Mouse (Mus musculus): ENCODE measurements around the gene Cks2. TPM values are rescaled to one million over a fixed set of nuclear protein-coding genes. Genes with fewer than 3 reads are reported as not detected.
"Not testable (repeated sequence)": the region's sequence is repeated elsewhere in the genome, so short reads cannot be mapped to it uniquely, and the experiment has no call there.

Gene Cks2
- total RNA-seq, 2 experiments from 2014 or later = 247 to 351 TPM

DNA sequence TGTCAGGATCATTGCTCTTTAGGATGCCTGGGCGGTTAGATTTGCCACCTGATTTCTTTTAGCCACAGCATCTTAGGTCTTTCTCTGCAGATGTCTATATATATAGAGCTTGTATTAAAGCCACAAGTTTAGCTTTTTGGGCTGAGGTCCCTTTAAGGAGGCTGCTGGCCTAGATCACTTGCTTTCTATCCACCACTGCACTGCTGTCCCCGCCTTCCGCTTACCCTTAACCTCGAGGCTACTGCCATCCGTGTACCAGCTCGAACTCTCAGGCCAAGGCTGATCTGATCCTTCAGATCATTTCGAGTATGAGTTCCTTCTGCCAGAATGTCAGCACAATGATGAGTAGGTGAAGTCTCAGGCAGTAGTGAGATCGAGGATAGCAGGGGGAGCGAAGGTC lies 9.6 kb upstream of the Cks2 start:
- not testable (repeated sequence) for ATAC-seq (replicated peaks; ENCODE audit: poor library complexity, severe bottlenecking)

DNA sequence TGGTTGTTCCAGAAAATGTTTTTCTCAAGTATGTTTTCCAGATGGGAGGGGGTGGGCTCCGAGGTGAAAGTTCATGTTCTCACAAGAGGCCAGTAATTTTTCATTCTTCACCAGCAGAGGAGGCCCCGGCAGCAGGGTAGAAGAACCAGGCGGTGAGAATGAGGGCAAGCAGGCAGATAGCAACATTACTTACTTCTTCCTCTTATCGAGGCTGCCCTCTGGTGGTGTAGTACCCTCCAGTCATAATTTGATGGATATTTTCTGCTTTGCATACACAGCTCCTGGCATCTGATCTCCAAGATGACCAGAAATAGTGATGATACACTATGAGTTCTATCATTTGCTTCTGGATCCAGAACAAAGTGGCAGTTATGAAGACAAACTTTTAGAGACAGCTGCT lies 6.1 kb upstream of the Cks2 start:
- ATAC-seq (replicated peaks; ENCODE audit: poor library complexity, severe bottlenecking) = peak; percentile 68

DNA sequence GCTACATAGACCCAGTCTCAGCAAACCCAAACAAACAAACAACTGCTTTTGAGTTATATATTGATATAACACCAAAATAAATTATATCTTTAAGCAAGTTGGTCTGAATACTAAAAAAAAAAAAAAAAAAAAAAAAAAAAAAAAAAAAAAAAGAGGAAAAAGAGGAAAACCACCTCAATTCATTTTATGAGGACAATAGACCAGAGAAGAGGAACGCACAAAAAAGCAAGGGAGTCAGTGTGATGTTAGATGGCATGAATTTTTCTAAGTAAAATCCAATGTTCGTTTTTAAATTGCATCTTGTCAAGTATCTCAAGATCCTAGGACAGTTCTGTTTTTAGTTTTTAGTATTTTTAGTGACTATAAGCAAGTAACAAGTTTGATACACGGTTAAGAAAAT lies 3.6 kb upstream of the Cks2 start:
- no peak for ATAC-seq (replicated peaks; ENCODE audit: poor library complexity, severe bottlenecking)

DNA sequence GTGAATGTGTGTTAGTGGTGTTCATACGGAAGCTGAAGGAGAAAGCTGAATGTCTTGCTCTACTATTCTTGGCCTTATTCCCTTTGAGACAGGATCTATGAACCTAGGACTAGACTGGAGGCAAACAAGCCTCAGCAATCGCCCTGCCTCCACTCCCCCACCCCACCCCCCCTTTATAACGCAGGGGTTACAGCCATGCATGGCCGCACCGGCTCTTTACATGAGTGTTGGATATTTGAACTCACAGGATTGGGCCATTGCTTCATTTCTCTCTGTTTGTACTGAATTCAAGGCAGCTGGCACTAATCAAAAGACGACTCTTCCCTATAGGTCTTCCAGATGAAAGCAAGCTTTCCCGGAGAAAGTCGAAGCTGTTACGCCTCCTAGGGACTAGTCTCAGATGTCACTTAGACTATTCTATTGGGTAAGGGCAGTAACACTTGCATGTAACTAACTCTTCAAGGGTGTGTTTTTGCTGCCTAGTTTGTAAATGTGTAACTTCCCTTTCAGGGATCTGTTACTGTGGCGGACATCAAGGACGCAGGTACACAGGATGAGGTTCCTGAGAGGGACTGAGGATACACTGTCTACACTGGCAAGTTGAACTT lies 2.8 kb upstream of the Cks2 start:
- ATAC-seq (replicated peaks; ENCODE audit: poor library complexity, severe bottlenecking) = no peak

DNA sequence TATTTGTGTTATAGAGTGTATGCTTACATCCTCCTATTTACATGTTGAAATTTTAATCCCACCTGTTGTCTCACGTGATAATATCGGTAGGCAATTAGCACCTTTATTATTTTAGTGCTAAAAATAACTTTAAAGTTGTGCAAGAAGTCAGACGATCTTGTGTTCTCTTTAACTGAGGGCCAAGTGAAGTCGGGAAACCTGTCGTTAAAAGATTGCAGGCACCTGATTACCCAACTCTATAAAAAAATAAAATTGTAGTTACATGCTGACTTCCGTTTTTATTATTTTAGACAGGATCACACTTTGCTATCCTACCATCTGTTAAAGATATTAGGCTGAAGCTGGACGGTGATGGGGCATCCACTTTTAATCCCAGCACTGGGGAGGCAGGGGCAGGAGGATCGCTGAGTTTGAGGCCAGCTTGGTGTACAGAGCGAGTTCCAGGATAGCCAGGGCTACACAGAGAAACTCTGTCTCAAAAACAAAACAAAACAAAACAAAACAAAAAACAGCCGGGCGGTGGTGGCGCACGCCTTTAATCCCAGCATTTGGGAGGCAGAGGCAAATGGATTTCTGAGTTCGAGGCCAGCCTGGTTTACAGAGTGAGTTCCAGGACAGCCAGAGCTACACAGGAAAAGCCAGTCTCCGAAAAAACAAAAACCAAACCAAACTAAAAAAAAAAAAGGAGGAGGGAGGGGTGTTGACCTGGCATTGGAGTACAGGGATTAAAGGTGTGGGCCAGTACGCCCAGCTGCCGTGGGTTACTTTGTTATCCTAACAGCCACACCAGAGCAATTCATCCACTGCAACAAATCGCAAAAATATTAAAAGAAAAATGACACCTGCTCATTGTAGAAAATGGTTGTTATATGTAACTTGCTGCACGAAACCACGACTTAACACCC lies 856 bp upstream of the Cks2 start:
- ATAC-seq (replicated peaks; ENCODE audit: poor library complexity, severe bottlenecking) = peak; percentile 5

- ATAC-seq (replicated peaks; ENCODE audit: poor library complexity, severe bottlenecking) = no peak
Measured at GRCm38 (mm10) chr13:51645872-51646271, 840 bp downstream of the Cks2 start.

- ATAC-seq (replicated peaks; ENCODE audit: poor library complexity, severe bottlenecking) = no peak
Measured at GRCm38 (mm10) chr13:51646362-51647027, 1.5 kb downstream of the Cks2 start.

- ATAC-seq (replicated peaks; ENCODE audit: poor library complexity, severe bottlenecking) = no peak
Measured at GRCm38 (mm10) chr13:51647770-51648169, 2.7 kb downstream of the Cks2 start.

GRCm38 (mm10) chr13:51648237-51648636 lies 3.2 kb downstream of the Cks2 start:
- no peak for ATAC-seq (replicated peaks; ENCODE audit: poor library complexity, severe bottlenecking)

- no peak for ATAC-seq (replicated peaks; ENCODE audit: poor library complexity, severe bottlenecking)
Measured at GRCm38 (mm10) chr13:51649740-51650139, 4.7 kb downstream of the Cks2 start.

DNA sequence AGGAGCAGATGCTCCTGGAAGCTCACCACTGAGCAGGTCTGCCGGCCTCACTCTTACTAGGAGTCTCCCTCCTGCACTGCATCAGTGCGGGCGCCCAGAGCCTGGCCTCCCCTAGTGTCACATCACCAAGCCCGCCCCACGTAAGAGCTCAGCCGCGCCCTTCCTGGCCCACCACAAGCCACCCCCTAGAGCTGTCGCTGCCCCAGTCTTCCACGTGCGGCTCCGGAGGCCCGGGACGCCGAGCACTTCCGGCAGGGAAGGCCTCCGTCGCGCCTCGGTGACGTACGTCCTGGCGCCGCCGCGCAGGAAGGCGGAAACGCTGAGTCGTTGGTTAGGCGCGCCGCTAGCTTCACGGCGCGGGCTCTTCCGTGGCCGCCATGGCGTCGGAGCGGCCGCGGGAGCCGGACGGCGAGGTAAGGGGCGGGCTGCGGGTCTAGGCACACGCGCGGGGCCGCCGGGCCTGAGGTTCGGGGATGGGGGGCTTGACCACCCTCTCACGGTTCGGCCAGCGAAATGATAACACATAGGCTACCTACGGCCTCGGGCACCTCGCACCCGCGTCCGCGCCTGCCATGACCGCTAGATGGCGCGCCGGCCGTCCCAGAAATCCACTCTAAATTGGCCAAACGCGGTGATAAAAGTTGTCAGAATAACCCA lies 6.5 kb downstream of the Cks2 start, which contains the start of gene Secisbp2:
Gene Secisbp2, plus strand, starts transcription at position 290 of the 657 bp plus-strand sequence.
- ATAC-seq (replicated peaks; ENCODE audit: poor library complexity, severe bottlenecking) = peak; percentile 89

- ATAC-seq (replicated peaks; ENCODE audit: poor library complexity, severe bottlenecking) = no peak
Measured at GRCm38 (mm10) chr13:51653159-51653558, 8.1 kb downstream of the Cks2 start.

- no peak for ATAC-seq (replicated peaks; ENCODE audit: poor library complexity, severe bottlenecking)
Measured at GRCm38 (mm10) chr13:51653961-51654360, 8.9 kb downstream of the Cks2 start.

GRCm38 (mm10) chr13:51656516-51657235 lies 11.6 kb downstream of the Cks2 start:
- ATAC-seq (replicated peaks; ENCODE audit: poor library complexity, severe bottlenecking) = no peak

DNA sequence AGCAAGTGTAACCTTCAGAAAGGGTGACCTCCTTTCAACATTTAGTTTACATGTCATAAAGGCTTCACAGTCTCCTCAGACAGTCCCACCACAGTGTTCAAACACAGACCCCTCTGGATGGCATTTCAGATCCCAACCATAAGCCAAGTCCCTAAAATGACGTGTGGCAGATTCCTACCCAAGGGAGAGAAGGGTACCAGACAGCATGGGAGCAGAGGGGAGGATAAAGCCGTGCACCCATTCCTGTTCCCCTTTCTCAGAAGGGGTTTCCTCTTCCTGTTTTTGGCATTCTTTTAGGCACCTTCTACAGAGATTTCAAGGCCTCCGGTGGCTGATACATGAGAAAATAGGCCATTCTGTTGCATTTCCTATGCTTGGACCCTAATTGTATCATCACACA lies 13.1 kb downstream of the Cks2 start:
- ATAC-seq (replicated peaks; ENCODE audit: poor library complexity, severe bottlenecking) = peak; percentile 39; the same call in 1 of the 2 replicates

GRCm38 (mm10) chr13:51659573-51659972 lies 14.5 kb downstream of the Cks2 start:
- ATAC-seq (replicated peaks; ENCODE audit: poor library complexity, severe bottlenecking) = no peak

GRCm38 (mm10) chr13:51663561-51663960 lies 18.5 kb downstream of the Cks2 start:
- no peak for ATAC-seq (replicated peaks; ENCODE audit: poor library complexity, severe bottlenecking)

GRCm38 (mm10) chr13:51668195-51668594 lies 23.2 kb downstream of the Cks2 start:
- not testable (repeated sequence) for ATAC-seq (replicated peaks; ENCODE audit: poor library complexity, severe bottlenecking)

- no peak for ATAC-seq (replicated peaks; ENCODE audit: poor library complexity, severe bottlenecking)
Measured at GRCm38 (mm10) chr13:51676641-51677040, 31.6 kb downstream of the Cks2 start.

GRCm38 (mm10) chr13:51677041-51677440 lies 32.0 kb downstream of the Cks2 start:
- no peak for ATAC-seq (replicated peaks; ENCODE audit: poor library complexity, severe bottlenecking)

Measured in granulocyte monocyte progenitor cell, adult 5-6 weeks (primary cell).